ENCODE assay signal across 8 mouse cellular contexts in the genomic region with DNA sequence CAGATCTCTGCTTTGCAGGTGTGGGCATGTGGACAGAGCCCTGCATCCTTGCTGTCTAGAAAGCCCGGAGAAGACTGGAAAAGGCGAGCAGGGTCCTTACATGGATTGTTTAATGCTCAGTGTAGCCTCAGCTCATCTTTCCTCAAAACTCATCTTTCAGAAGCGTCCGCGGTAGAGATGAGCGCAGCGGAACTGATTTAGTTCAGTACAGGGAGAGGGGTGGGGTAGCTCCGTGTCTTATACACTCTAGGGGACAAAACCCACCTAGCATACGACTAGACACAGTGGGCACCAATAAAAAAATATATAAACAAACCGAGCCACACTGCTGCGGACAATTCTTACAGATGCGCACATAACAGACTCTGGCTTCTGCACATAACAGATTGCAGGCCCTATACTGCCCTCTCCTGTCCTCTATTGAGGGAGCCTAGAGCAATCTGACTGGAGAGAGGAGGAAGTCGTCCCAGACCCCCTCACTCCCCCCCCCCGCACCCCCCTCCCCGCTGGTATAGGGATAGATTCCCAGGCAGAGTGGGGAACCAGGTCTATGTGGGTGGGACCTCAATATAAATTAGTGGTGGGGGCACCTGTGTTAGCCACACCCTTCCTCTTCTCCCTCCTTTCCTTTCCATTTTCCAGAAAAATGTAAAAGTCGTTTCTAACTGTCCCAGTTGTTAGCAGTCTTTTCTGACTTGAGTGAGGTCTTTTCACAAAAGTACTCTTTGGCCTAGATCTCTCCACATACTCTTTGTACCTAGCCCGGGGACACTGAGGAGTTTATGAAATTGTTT. TPM values are rescaled to one million over a fixed set of nuclear protein-coding genes. Genes with fewer than 3 reads are reported as not detected.
A peak's percentile ranks its signal among the peaks of the same experiment; 100 is the strongest.
DNase-seq lines count a peak whose midpoint lies in the region; ATAC-seq and TF ChIP-seq lines count a peak whose summit lies in the region.

No protein-coding gene starts in this region.

- TF ChIP-seq POLR2A in bone marrow macrophage, adult 2 months (IDR thresholded peaks at IDR 0.05; ENCODE audit: borderline replicate concordance, low read depth, low read length) = no peak

- H3K4me1 ChIP-seq in bone marrow macrophage, adult 2 months (ENCODE audit: control insufficient read depth, insufficient read depth, low read length) = peaks cover 12% of the 10 kb centered on the region
- peaks cover 63% of the 10 kb centered on the region for H3K4me1 ChIP-seq in heart, embryonic 12.5 days (replicated peaks)
- peaks cover 62% of the 10 kb centered on the region for H3K4me1 ChIP-seq in limb, embryonic 13.5 days

- DNase-seq in cerebellum, adult 11-12 months = peak; percentile 44
- no peak for DNase-seq in cerebellum, adult 8-10 months
- DNase-seq in naive thymus-derived CD4-positive, alpha-beta T cell, adult 2 months (ENCODE audit: low read depth) = peak; percentile 52
- no peak for DNase-seq in urinary bladder, adult 2 months (ENCODE audit: low spot score)
- DNase-seq in ovary, postnatal 36 days (ENCODE audit: low spot score) = no peak

- WGBS in heart, embryonic 12.5 days = 9% methylated on average over 17 of the region's 17 CpGs
- WGBS in limb, embryonic 13.5 days = 7% methylated on average over 17 of the region's 17 CpGs

- H3K4me2 ChIP-seq in heart, embryonic 12.5 days = peak overlapping the region; percentile 79
- H3K4me2 ChIP-seq in limb, embryonic 13.5 days (replicated peaks) = peak overlapping the region; percentile 96

- H3K36me3 ChIP-seq in heart, embryonic 12.5 days = no peaks in the 10 kb centered on the region
- no peaks in the 10 kb centered on the region for H3K36me3 ChIP-seq in limb, embryonic 13.5 days

- ATAC-seq in heart, embryonic 12.5 days (ENCODE audit: insufficient number of reproducible peaks, low FRiP score) = no peak
- ATAC-seq in limb, embryonic 13.5 days (ENCODE audit: low FRiP score, low read depth) = peak; percentile 29; the same call in 1 of the 2 replicates

- H3K27ac ChIP-seq in bone marrow macrophage, adult 2 months (ENCODE audit: insufficient read depth, low read depth, low read length) = no peak overlapping the region
- H3K27ac ChIP-seq in heart, embryonic 12.5 days (ENCODE audit: poor library complexity, severe bottlenecking) = no peak overlapping the region
- peak overlapping the region; percentile 16; the same call in 1 of the 2 replicates for H3K27ac ChIP-seq in limb, embryonic 13.5 days

- peak overlapping the region; percentile 53; the same call in 1 of the 2 replicates for H3K9ac ChIP-seq in heart, embryonic 12.5 days
- no peak overlapping the region for H3K9ac ChIP-seq in limb, embryonic 13.5 days

- no peaks in the 10 kb centered on the region for H3K9me3 ChIP-seq in heart, embryonic 12.5 days (replicated peaks)
- H3K9me3 ChIP-seq in limb, embryonic 13.5 days = no peaks in the 10 kb centered on the region

- H3K27me3 ChIP-seq in heart, embryonic 12.5 days (replicated peaks) = peaks cover 72% of the 10 kb centered on the region
- H3K27me3 ChIP-seq in limb, embryonic 13.5 days = peaks cover 85% of the 10 kb centered on the region

- peak overlapping the region; percentile 50 for H3K4me3 ChIP-seq in bone marrow macrophage, adult 2 months (ENCODE audit: insufficient read depth, low read length)
- H3K4me3 ChIP-seq in heart, embryonic 12.5 days = peak overlapping the region; percentile 44
- peak overlapping the region; percentile 38 for H3K4me3 ChIP-seq in limb, embryonic 13.5 days

- no peak; the same call in 1 of the 2 replicates for TF ChIP-seq CTCF in bone marrow macrophage, adult 2 months (IDR thresholded peaks at IDR 0.05; ENCODE audit: low read depth, low read length)

RNA-seq across cellular contexts. Expression of a gene that starts 4.1 kb away (rescaled TPM):
- polyA plus RNA-seq in bone marrow macrophage, adult 2 months (2012; ENCODE audit: insufficient read depth, insufficient read length, missing spikeins) = 0.50 and 0.55 TPM in 2 replicates
- polyA plus RNA-seq in heart, embryonic 12.5 days (2016; fragmentation: Nextera tagmentation; extraction: Ambion mirVana) = 2.9 and 3.0 TPM in 2 replicates
- polyA plus RNA-seq in limb, embryonic 13.5 days (2015; fragmentation: Nextera tagmentation; extraction: Ambion mirVana) = 18.6 and 20.4 TPM in 2 replicates
- 24.9 and 25.1 TPM in 2 replicates for polyA plus RNA-seq in urinary bladder, adult 2 months (2012; rRNA removed)

RNA-seq across cellular contexts. Expression of a gene that starts 31.9 kb away (rescaled TPM):
- polyA plus RNA-seq in bone marrow macrophage, adult 2 months (2012; ENCODE audit: insufficient read depth, insufficient read length, missing spikeins) = 45.1 and 45.7 TPM in 2 replicates
- 20.4 and 21.3 TPM in 2 replicates for polyA plus RNA-seq in heart, embryonic 12.5 days (2016; fragmentation: Nextera tagmentation; extraction: Ambion mirVana)
- polyA plus RNA-seq in limb, embryonic 13.5 days (2015; fragmentation: Nextera tagmentation; extraction: Ambion mirVana) = 26.0 and 26.5 TPM in 2 replicates
- polyA plus RNA-seq in urinary bladder, adult 2 months (2012; rRNA removed) = 46.3 and 51.2 TPM in 2 replicates

RNA-seq across cellular contexts. Expression of a gene that starts 33.7 kb away (rescaled TPM):
- not detected in 2 replicates for polyA plus RNA-seq in bone marrow macrophage, adult 2 months (2012; ENCODE audit: insufficient read depth, insufficient read length, missing spikeins)
- 0.09 and 0.18 TPM in 2 replicates for polyA plus RNA-seq in heart, embryonic 12.5 days (2016; fragmentation: Nextera tagmentation; extraction: Ambion mirVana)
- polyA plus RNA-seq in limb, embryonic 13.5 days (2015; fragmentation: Nextera tagmentation; extraction: Ambion mirVana) = 0.41 and 0.56 TPM in 2 replicates
- polyA plus RNA-seq in urinary bladder, adult 2 months (2012; rRNA removed) = 0.99 and 1.1 TPM in 2 replicates

Comparison
In these comparisons a context has a peak if more than half of its experiments do, and no peak if none do; other contexts are left out.
1. DNase-seq: peak in cerebellum, adult 11-12 months (single experiment) and naive thymus-derived CD4-positive, alpha-beta T cell, adult 2 months (single experiment); none in cerebellum, adult 8-10 months (single experiment), urinary bladder, adult 2 months (single experiment) and ovary, postnatal 36 days (single experiment).
2. Peak in every context shown above with its lines, with median percentiles within 50 percentile points of each other: H3K4me3 ChIP-seq.